Mouse (Mus musculus) liver, adult 2 months (tissue): ENCODE results near the gene Cd80.
A peak's percentile ranks its signal among the peaks of the same experiment; 100 is the strongest.

Source experiments
- CTCF ChIP-seq: fragments of 200-500 bp; IDR thresholded peaks from 2 replicates; pipeline ENCODE4 v1.5.1; 2011; ENCODE audit warnings: low read depth, low read length, control low read depth
- POLR2A ChIP-seq: fragments of 200-500 bp; IDR thresholded peaks from 2 replicates; pipeline ENCODE4 v1.6.1; 2011; ENCODE audit warnings: low read length, control low read depth; ENCODE audit not compliant: insufficient read depth; ENCODE audit errors: extremely low read depth

DNA sequence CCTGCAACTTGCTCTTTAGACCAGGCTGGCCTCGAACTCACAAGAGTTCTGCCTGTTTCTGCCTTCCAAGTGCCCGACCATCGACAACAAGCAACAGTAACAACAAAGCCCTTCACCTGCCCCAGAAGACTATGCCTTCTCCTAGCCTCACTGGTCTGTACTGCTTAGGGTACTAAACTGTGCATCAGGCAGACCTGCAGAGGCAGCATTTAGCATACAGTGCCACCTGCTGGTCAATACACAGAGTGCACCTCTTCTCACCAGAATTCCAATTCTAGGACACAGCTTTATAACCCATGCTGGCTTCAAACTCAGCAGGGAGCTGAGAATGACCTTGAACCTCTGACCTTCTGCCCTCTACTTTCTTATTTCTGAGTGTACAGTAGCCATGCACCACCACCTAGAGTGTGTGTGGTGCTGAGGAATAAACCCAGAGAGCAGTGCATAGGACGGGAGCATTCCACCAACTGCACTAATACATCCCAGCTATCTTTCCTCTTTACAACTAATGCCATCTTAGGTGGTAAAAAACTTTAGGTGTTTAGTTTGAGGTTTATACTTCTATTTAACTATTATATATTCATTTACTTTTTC lies 50.8 kb downstream of the Cd80 start:
- peak; percentile 72 for TF ChIP-seq CTCF
- no peak for TF ChIP-seq POLR2A
